Mouse (Mus musculus) natural killer cell, adult 2 months (primary cell): ENCODE measurements around the gene Icosl.
"Not testable (repeated sequence)": the region's sequence is repeated elsewhere in the genome, so short reads cannot be mapped to it uniquely, and the experiment has no call there.

Source experiments
- DNase-seq, 2 experiments: peaks; one replicate each; pipeline ENCODE4 v3.0.0; 2022; ENCODE audit warnings: low spot score in 2 of 2

The Icosl gene

GRCm38 (mm10) chr10:78069101-78070011 is at the start of gene Icosl:
Gene Icosl (plus strand): TSS chr10:78069302.
- peak; percentile 75 to 89 for DNase-seq

- DNase-seq: not testable (repeated sequence)
Measured at GRCm38 (mm10) chr10:78019984-78020383, 49.1 kb upstream of the Icosl start.

GRCm38 (mm10) chr10:78025453-78025852 is 43.6 kb upstream of the Icosl start:
- not testable (repeated sequence) for DNase-seq

GRCm38 (mm10) chr10:78028129-78028528 is 41.0 kb upstream of the Icosl start:
- peak; percentile 51 to 72 for DNase-seq

DNA sequence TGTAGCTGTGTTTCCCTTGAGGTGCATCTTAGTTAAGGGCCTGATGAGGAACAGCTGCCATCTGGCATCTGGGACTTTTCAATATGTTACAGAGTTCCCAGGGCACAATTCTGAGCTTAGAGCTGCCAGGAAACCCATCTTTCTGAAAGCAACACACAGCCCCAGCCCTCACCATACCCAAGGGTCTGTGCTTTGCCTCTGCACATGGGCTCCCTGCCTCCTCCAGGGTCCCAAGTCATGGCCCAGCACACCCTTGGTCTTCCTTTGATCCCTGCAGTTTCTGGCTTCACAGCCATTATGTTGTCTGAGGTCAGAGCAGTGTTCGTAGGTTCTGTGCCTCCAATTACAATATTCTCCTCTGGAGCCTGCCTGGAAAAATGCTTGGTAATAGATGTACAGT is 40.0 kb upstream of the Icosl start:
- DNase-seq: no peak

GRCm38 (mm10) chr10:78031987-78032386 is 37.1 kb upstream of the Icosl start:
- DNase-seq: no peak

GRCm38 (mm10) chr10:78037139-78037538 is 32.0 kb upstream of the Icosl start:
- DNase-seq: no peak

DNA sequence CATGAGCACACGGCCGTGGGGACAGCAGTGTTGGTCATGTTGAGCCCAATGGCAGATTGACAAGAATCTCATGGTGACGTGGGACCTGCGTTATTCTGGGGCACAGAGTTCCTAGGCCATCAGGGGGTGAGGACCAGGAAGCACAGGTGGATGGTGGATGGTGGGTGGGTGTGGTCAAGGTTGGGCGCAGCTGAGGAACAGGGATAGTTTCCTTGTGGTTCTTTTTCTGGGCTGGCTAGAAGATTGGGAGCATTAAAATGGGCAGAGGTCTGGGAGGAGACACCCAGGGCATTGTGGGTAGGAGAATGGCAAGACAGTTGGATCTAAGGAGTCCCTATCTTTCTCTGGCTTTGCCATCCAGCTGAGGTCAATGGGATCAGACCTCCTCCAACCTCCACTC is 27.5 kb upstream of the Icosl start, which contains the start of gene Dnmt3l:
Gene Dnmt3l (plus strand): TSS at position 301 of the 400 bp plus-strand sequence.
- no peak for DNase-seq

GRCm38 (mm10) chr10:78042096-78042495 is 27.0 kb upstream of the Icosl start:
- no peak for DNase-seq

DNA sequence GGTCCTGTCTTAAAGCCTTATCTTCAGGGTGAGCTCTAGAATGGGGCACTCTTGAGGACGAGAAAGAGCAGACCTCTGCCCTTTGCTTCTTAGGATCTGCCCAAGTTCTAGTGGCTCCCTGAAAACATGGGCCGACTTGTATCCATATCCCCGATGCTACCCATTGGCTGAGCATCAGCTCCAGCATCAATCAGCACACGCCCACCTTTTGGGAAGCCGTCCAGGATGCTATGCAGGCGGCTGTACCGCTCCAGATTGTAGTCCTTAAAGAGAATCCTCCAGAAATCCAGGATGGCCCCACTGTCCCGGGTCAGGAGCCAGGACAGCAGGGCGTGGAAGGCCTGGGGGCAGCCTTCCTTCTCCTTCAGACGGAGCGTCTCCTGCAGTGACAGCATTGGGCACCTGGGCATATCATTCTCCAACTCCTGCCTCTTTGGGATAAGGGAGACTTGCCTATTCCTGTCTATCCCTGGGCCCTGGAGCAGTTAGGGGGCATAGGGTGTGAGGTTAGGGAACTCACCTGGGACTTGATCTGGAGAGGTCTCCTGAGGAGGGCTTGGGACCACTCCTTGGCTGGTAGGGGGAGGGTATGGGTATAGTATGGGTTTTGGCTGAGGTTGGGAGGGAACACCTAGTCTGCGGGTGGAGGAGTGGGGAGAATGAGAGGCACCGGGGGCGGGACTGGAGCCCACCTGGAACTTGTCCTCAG is 26.3 kb upstream of the Icosl start:
- no peak for DNase-seq

GRCm38 (mm10) chr10:78043406-78043836 is 25.7 kb upstream of the Icosl start, which contains the start of gene Aire:
Gene Aire (minus strand): TSS chr10:78043610.
- peak; percentile 41 to 74 for DNase-seq

- no peak for DNase-seq
Measured at GRCm38 (mm10) chr10:78044531-78044930, 24.6 kb upstream of the Icosl start.

GRCm38 (mm10) chr10:78046388-78046787 is 22.7 kb upstream of the Icosl start:
- DNase-seq: no peak

DNA sequence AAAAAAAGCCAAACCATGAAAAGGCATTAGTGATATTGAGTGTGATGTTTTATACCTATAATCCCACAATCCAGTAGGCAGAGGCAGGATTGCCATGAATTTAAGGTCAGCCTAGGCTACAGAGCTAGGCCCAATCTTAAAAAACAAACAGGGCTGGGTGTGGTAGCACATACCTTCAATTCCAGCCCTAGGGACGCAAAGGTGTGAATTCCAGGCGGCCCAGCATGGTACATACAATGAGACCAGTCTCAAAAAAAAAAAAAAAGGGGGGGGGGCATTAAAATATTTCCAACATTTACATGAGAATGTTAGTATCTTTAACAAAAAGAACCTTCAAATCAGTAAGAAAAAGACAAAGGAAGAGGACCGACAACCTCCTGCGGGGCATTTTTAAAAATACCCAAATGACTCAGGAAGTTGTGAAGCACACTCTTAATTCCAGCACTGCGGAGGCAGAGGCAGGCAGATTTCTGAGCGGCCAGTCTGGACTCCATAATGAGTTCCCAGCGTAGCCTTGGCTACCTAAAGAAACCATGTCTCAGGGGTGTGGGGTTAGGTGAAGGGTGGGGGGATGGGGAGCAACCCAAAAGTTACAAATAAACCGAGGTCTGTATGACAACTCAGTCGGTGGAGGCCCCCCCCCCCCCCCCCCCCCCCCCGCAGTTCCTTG is 20.9 kb upstream of the Icosl start:
- DNase-seq: no peak

- DNase-seq: no peak
Measured at GRCm38 (mm10) chr10:78049519-78050035, 19.5 kb upstream of the Icosl start.

GRCm38 (mm10) chr10:78054633-78055565 is 14.2 kb upstream of the Icosl start:
- no peak for DNase-seq

DNA sequence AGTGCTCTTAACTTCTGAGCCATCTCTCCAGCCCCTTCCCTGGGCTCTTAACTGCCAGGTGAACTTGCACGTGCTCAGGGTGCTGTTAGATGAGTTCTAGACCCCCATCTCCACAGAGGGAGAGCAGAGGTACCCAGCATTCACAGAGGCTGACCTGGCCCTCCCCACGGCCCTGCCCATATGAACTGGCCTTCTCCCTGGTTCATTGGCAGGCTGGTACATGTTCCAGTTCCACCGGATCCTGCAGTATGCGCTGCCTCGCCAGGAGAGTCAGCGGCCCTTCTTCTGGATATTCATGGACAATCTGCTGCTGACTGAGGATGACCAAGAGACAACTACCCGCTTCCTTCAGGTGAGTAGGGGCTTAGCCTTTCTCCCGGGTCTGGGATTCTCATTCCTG is 12.0 kb upstream of the Icosl start:
- DNase-seq: no peak

GRCm38 (mm10) chr10:78063122-78063521 is 6.0 kb upstream of the Icosl start:
- no peak for DNase-seq

DNA sequence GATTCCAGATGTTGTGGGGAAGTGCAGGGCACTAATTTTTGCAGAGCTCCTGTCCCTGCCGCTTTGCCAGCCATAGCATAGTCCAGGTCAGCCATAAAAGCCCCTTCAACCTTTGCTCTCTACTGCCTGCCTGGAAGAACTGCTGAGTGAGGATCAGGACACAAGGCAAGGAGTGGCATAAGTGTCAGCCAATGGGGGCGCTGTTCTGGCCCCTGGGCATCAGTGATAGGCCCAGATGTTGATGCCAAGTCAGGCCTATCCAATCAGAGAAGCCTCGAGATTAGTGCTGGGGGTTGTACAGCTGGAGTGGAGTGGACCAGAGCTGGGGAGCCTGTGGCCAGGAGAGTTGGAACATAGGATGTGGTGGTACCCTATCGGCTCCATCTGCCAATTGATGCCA is 1.9 kb upstream of the Icosl start:
- DNase-seq: peak in 1 of 2 experiments; percentile 42

- no peak for DNase-seq
Measured at GRCm38 (mm10) chr10:78068541-78068940, 561 bp upstream of the Icosl start.

DNA sequence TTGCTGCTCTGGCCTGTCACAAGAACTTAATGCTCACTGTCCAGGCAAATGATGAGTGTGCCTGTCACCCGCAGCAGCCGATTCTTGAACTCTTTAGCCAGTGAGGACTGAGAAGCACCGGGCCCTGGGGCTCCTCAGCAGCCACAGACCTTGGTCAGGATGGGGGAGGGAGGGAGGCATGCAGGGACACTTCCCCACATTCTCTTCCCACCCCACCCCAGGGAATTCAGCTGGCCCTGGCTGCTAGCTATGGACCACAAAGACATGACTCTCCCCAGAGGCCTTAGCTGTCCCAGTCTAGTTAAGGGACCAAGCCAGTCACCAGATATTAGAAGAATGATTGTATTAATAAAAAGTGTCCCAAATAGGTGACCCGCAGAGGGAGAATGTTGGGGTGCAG is 5.0 kb downstream of the Icosl start:
- no peak for DNase-seq
